Mouse (Mus musculus) thymus, adult 2 months (tissue): ENCODE results near the gene Irak4.

Experiments
- CTCF ChIP-seq: fragments of 200-500 bp; IDR thresholded peaks from 2 replicates; pipeline ENCODE4 v1.5.1; 2012; ENCODE audit warnings: mild to moderate bottlenecking, control low read depth, low read length, moderate library complexity, borderline replicate concordance; ENCODE audit not compliant: control insufficient read depth, poor library complexity, insufficient read depth; ENCODE audit errors: extremely low read depth
- POLR2A ChIP-seq: fragments of 200-500 bp; IDR thresholded peaks from 2 replicates; pipeline ENCODE4 v1.6.1; 2012; ENCODE audit warnings: mild to moderate bottlenecking, low read length, control low read depth, moderate library complexity; ENCODE audit not compliant: control insufficient read depth, poor library complexity, insufficient read depth; ENCODE audit errors: extremely low read depth

DNA sequence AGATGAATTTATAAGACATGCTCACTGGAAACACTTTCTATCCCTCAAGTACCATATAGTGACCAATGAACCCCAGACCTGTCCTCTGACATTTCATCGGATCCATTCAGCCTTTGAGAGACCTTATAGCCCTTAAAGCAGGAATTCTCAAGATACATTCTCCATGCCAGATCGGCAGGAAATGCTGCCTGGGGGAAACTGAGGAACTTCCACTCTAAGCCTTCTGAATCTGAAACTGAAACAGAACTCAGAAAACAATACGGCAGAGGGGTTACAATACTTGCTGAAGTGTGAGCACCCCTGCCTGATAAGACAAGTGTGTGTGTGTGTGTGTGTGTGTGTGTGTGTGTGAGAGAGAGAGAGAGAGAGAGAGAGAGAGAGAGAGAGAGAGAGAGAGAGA lies 4.1 kb upstream of the Irak4 start:
- TF ChIP-seq CTCF (no peak), POLR2A (no peak)
